Mouse (Mus musculus): ENCODE results near the gene Tcp10c. TPM values are rescaled to one million over a fixed set of nuclear protein-coding genes. Genes with fewer than 3 reads are reported as not detected.
"Not testable (repeated sequence)": the region's sequence is repeated elsewhere in the genome, so short reads cannot be mapped to it uniquely, and the experiment has no call there.

Tcp10c gene
- polyA plus RNA-seq, 1 experiment from 2014 or later, result not detected

DNA sequence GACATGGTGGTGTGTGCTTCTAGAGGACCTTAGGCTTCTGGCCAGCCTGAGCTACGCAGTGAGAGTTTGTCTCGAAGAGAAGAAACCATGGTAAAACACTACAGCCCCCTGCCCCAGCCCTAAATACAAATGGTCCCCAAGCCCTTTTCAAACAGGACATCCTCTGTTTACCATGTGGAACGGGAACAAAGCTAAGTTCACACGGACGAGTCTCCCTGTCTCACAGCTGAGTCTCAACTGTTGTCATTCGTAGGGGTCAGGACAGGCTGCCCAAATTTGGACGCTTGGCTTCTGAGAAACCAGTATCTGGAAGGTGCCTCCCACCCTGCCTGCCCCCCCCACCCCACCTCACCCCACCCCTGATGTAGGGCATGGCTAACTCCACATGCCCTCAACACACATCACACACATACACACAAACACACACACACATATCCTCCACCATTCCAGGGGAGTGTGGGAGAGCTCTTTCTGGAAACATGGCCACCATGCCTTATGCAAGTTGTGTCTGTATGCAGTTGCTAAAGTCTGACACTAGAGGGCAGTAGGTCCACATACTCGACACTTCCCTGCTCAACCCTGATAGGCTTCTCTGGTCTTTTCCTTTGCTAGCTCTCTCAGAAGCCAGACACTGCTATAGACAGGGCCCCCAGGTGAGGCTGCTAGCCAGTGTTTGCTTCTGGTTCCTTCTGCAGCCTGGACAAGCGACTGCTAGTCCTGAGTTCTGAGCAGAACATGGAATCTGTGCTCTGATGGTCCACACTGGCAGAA, 17.2 kb upstream of the Tcp10c start:
- H3K36me3 ChIP-seq (ENCODE audit: control insufficient read depth, insufficient read depth, low read length); H3K27ac ChIP-seq (replicated peaks; ENCODE audit: low read depth, low read length); H3K9me3 ChIP-seq (ENCODE audit: control insufficient read depth, low read length); H3K27me3 ChIP-seq (ENCODE audit: control insufficient read depth, insufficient read depth, low read length); H3K4me2 ChIP-seq (ENCODE audit: low read depth, severe bottlenecking); H3K4me3 ChIP-seq (ENCODE audit: low read depth, low read length); H3K9ac ChIP-seq (ENCODE audit: low read length); H3K4me1 ChIP-seq (ENCODE audit: control insufficient read depth, insufficient read depth, low read length): not testable (repeated sequence)
- ATAC-seq (ENCODE audit: insufficient number of reproducible peaks, low FRiP score, low TSS enrichment, low read depth), result peak; percentile 56; the same call in 1 of the 2 replicates
- WGBS, result 71% methylated on average over 9 of the region's 9 CpGs
- DNase-seq (ENCODE audit: low spot score), result peak; percentile 40

DNA sequence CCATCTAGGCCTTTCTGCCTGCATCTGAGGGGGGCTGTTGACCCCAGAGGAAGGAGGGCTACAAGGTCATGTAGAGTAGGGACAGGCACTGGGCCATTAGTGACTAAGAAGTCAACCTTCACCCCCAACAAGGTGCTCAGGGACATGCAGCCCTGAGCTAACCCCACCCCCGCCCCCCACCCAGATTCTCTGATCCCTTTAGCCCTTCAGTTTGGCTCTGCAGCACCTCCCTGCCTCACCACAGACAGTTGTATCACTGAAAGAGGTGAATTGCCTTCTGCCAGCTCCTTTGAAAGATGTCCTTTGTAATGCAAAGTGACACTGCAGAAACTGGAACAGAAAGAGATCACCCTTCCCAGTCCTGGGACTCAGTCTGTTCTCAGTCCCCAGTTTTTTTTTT, 16.4 kb upstream of the Tcp10c start:
- H3K4me2 ChIP-seq (ENCODE audit: low read depth, severe bottlenecking); H3K9me3 ChIP-seq (ENCODE audit: control insufficient read depth, low read length); ATAC-seq (ENCODE audit: insufficient number of reproducible peaks, low FRiP score, low TSS enrichment, low read depth); H3K27me3 ChIP-seq (ENCODE audit: control insufficient read depth, insufficient read depth, low read length); DNase-seq (ENCODE audit: low spot score); H3K4me1 ChIP-seq (ENCODE audit: control insufficient read depth, insufficient read depth, low read length); H3K9ac ChIP-seq (ENCODE audit: low read length); H3K36me3 ChIP-seq (ENCODE audit: control insufficient read depth, insufficient read depth, low read length); H3K4me3 ChIP-seq (ENCODE audit: low read depth, low read length); H3K27ac ChIP-seq (replicated peaks; ENCODE audit: low read depth, low read length): not testable (repeated sequence)
- 84% methylated on average over 1 of the region's 1 CpGs for WGBS

DNA sequence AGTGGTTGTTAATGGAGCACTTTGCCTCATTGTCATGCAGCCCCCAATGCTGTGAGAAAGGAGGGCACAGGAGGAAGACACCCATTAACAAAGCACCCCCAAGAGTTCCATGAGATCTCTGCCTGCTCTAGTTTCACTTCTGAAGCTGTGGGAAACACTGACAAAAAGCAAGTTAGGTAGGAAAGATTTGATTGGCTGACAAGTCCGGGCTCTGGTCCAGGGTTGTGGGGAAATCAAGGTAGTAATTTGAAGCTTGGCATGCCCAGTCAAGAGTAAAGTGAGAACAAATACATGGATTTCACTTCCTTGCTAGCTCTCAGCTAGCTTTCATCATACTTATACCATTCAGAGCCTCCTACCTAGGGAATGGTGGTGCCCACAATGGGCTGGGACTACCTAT, 14.3 kb upstream of the Tcp10c start:
- not testable (repeated sequence) for H3K4me3 ChIP-seq (ENCODE audit: low read depth, low read length); H3K27ac ChIP-seq (replicated peaks; ENCODE audit: low read depth, low read length); ATAC-seq (ENCODE audit: insufficient number of reproducible peaks, low FRiP score, low TSS enrichment, low read depth); H3K27me3 ChIP-seq (ENCODE audit: control insufficient read depth, insufficient read depth, low read length); DNase-seq (ENCODE audit: low spot score); H3K36me3 ChIP-seq (ENCODE audit: control insufficient read depth, insufficient read depth, low read length); H3K9ac ChIP-seq (ENCODE audit: low read length); H3K9me3 ChIP-seq (ENCODE audit: control insufficient read depth, low read length); H3K4me2 ChIP-seq (ENCODE audit: low read depth, severe bottlenecking); H3K4me1 ChIP-seq (ENCODE audit: control insufficient read depth, insufficient read depth, low read length)
- 87% methylated on average over 1 of the region's 1 CpGs for WGBS

DNA sequence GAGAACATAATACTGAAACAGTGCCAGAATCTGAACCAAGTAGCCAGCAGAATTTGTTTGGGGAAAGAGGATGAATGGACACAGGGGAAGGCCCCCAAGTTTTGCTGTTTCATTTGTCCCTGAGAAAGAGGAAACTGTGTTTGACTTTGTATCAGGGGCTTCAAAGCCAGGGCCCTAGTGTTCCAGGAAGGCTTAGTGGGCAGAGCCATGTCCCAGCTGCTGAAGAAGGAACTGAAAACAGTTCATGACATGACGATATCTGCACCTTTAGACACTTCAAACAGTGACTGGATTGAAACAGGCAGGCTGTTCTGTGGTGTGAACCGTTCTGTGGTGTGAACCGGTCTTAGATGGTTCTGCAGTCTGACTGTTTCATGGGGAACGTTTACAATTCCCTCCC, 8.4 kb upstream of the Tcp10c start:
- DNase-seq (ENCODE audit: low spot score); H3K9me3 ChIP-seq (ENCODE audit: control insufficient read depth, low read length); H3K27me3 ChIP-seq (ENCODE audit: control insufficient read depth, insufficient read depth, low read length); ATAC-seq (ENCODE audit: insufficient number of reproducible peaks, low FRiP score, low TSS enrichment, low read depth); H3K4me2 ChIP-seq (ENCODE audit: low read depth, severe bottlenecking); H3K4me3 ChIP-seq (ENCODE audit: low read depth, low read length); H3K9ac ChIP-seq (ENCODE audit: low read length); H3K36me3 ChIP-seq (ENCODE audit: control insufficient read depth, insufficient read depth, low read length); H3K27ac ChIP-seq (replicated peaks; ENCODE audit: low read depth, low read length); H3K4me1 ChIP-seq (ENCODE audit: control insufficient read depth, insufficient read depth, low read length): not testable (repeated sequence)
- no CpG with 5 or more reads among the region's 4 CpGs for WGBS

DNA sequence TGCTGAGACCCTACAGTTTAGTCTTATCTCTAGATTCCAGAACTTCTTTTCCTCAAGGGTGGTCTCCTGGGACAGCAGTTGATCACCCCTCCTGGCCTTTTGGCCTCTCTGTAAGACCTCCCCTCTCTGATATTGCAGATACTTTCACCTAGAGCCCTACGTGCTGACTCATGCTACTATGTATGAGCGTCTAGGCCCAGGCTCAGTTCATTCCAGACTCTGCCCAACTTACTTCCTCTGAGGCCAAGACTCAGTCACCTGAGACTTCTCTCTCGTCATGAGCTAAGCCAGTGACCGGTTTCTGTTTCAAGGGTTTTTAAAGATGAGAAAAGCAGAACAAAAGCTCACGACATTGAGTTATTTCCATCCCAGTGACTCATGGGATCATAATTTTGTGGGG, 4.8 kb upstream of the Tcp10c start:
- not testable (repeated sequence) for H3K27me3 ChIP-seq (ENCODE audit: control insufficient read depth, insufficient read depth, low read length); H3K4me2 ChIP-seq (ENCODE audit: low read depth, severe bottlenecking); H3K9me3 ChIP-seq (ENCODE audit: control insufficient read depth, low read length); H3K27ac ChIP-seq (replicated peaks; ENCODE audit: low read depth, low read length); H3K36me3 ChIP-seq (ENCODE audit: control insufficient read depth, insufficient read depth, low read length); H3K9ac ChIP-seq (ENCODE audit: low read length); H3K4me1 ChIP-seq (ENCODE audit: control insufficient read depth, insufficient read depth, low read length); DNase-seq (ENCODE audit: low spot score); H3K4me3 ChIP-seq (ENCODE audit: low read depth, low read length); ATAC-seq (ENCODE audit: insufficient number of reproducible peaks, low FRiP score, low TSS enrichment, low read depth)
- WGBS, result 87% methylated on average over 4 of the region's 5 CpGs

DNA sequence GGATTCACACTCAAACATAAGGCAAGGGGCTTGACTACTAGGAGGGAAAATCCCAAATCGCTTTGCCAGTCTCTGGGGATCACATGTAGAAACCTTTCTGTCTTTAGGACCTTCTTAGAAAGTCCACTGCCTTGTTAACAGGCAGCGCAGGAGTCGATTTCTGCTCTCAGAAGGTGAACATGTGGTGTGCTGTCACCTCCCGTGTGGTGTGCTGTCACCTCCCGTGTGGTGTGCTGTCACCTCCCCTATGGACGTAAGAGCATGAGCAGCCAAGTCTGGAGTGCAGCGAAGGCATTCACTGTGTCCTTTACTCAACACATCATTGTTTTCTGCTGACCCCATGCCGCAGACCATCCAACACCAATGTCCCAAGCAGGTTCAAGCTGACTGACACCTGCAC, 1.1 kb upstream of the Tcp10c start:
- H3K9me3 ChIP-seq (ENCODE audit: control insufficient read depth, low read length); DNase-seq (ENCODE audit: low spot score); H3K27ac ChIP-seq (replicated peaks; ENCODE audit: low read depth, low read length); H3K4me2 ChIP-seq (ENCODE audit: low read depth, severe bottlenecking); H3K27me3 ChIP-seq (ENCODE audit: control insufficient read depth, insufficient read depth, low read length); H3K36me3 ChIP-seq (ENCODE audit: control insufficient read depth, insufficient read depth, low read length); H3K4me3 ChIP-seq (ENCODE audit: low read depth, low read length); H3K9ac ChIP-seq (ENCODE audit: low read length); ATAC-seq (ENCODE audit: insufficient number of reproducible peaks, low FRiP score, low TSS enrichment, low read depth); H3K4me1 ChIP-seq (ENCODE audit: control insufficient read depth, insufficient read depth, low read length): not testable (repeated sequence)
- 88% methylated on average over 8 of the region's 8 CpGs for WGBS

DNA sequence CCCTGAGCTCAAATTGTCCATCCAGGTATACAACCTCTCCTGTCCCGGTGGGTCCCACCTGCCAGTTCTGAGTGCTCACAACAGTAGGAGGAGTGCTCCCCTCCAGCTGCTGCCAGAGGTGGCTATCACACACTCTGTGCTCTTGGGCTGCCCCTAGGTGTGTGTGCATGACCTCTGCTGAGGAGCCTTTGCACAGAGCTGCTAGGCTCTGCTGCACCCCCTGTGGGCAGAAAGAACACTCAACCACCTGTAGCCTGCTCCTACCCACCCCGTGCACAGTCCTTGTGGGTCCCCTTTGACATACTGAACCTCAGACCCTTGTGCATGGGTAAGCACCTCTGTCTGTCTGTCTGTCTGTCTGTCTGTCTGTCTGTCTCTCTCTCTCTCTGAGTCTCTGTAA, 8.1 kb downstream of the Tcp10c start:
- H3K9ac ChIP-seq (ENCODE audit: low read length); H3K27me3 ChIP-seq (ENCODE audit: control insufficient read depth, insufficient read depth, low read length); H3K9me3 ChIP-seq (ENCODE audit: control insufficient read depth, low read length); H3K36me3 ChIP-seq (ENCODE audit: control insufficient read depth, insufficient read depth, low read length); H3K27ac ChIP-seq (replicated peaks; ENCODE audit: low read depth, low read length); H3K4me1 ChIP-seq (ENCODE audit: control insufficient read depth, insufficient read depth, low read length); H3K4me3 ChIP-seq (ENCODE audit: low read depth, low read length); DNase-seq (ENCODE audit: low spot score); H3K4me2 ChIP-seq (ENCODE audit: low read depth, severe bottlenecking): not testable (repeated sequence)
- WGBS, result 85% methylated on average over 2 of the region's 2 CpGs
- 0 out of 2 replicates have a peak, but pooled peaks have one; percentile 11 for ATAC-seq (ENCODE audit: insufficient number of reproducible peaks, low FRiP score, low TSS enrichment, low read depth)

DNA sequence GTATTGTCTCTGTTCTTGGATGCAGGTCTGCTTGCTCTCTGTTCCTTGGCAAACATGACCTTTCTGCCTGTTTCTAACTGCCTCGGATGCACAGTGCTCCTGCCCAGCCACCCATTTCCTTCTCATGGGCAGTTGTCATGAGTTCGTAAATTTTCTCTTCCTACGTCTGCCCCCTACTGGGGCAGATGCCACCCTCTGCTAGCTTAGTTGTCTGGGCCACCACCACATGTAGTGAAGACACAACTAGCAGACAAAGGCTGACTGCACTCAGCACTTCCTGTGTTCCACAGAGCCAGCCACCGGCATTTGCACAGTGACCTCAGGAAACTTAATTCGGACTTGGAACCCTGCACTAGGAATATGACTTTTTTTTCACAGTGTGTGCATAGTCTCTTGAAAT, 9.4 kb downstream of the Tcp10c start:
- not testable (repeated sequence) for H3K27ac ChIP-seq (replicated peaks; ENCODE audit: low read depth, low read length); H3K4me3 ChIP-seq (ENCODE audit: low read depth, low read length); H3K9me3 ChIP-seq (ENCODE audit: control insufficient read depth, low read length); H3K36me3 ChIP-seq (ENCODE audit: control insufficient read depth, insufficient read depth, low read length); H3K9ac ChIP-seq (ENCODE audit: low read length); DNase-seq (ENCODE audit: low spot score); H3K4me1 ChIP-seq (ENCODE audit: control insufficient read depth, insufficient read depth, low read length); H3K4me2 ChIP-seq (ENCODE audit: low read depth, severe bottlenecking); ATAC-seq (ENCODE audit: insufficient number of reproducible peaks, low FRiP score, low TSS enrichment, low read depth); H3K27me3 ChIP-seq (ENCODE audit: control insufficient read depth, insufficient read depth, low read length)
- WGBS, result 85% methylated on average over 3 of the region's 5 CpGs

DNA sequence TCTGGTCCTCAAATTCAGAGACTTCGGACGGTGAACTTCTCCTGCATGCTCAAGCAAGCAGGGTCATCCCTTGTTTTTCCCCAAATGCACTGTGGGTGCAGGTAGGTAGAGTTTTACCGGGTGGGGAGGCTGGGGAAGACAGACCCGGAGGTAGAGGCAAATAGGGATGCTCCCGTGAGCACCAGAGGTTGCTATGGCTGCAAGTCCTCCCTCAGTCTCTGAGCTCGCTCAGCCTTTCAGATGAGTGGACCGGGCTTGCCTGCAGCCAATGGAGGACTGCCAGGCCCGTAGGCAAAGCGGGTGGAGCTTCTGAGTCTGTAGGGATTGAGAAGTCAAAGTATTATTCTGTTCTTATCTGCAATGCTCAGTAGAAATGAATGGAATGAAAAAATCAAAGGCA, 9.8 kb downstream of the Tcp10c start:
- not testable (repeated sequence) for H3K27ac ChIP-seq (replicated peaks; ENCODE audit: low read depth, low read length)
- 92% methylated on average over 9 of the region's 9 CpGs for WGBS

More for the DNA sequence above, 9.8 kb downstream of the Tcp10c start:
- not testable (repeated sequence) for DNase-seq (ENCODE audit: low spot score); H3K9me3 ChIP-seq (ENCODE audit: control insufficient read depth, low read length); H3K9ac ChIP-seq (ENCODE audit: low read length); ATAC-seq (ENCODE audit: insufficient number of reproducible peaks, low FRiP score, low TSS enrichment, low read depth); H3K27me3 ChIP-seq (ENCODE audit: control insufficient read depth, insufficient read depth, low read length); H3K4me2 ChIP-seq (ENCODE audit: low read depth, severe bottlenecking); H3K4me3 ChIP-seq (ENCODE audit: low read depth, low read length); H3K4me1 ChIP-seq (ENCODE audit: control insufficient read depth, insufficient read depth, low read length); H3K36me3 ChIP-seq (ENCODE audit: control insufficient read depth, insufficient read depth, low read length)
